Mouse (Mus musculus) kidney, postnatal 0 days (tissue): ENCODE results near the gene Ugt1a1. TPM values are rescaled to one million over a fixed set of nuclear protein-coding genes. Genes with fewer than 3 reads are reported as not detected.
A peak's percentile ranks its signal among the peaks of the same experiment; 100 is the strongest.

Source experiments
- ATAC-seq: fragments of 200-750 bp; cut with Nextera tagmentation; replicated peaks from 2 replicates; pipeline ENCODE4 v1.8.0; 2017; ENCODE audit warnings: low read depth, moderate number of reproducible peaks, moderate TSS enrichment, moderate library complexity; ENCODE audit not compliant: low FRiP score
- DNase-seq: peaks from one replicate; pipeline ENCODE4 v3.0.0-alpha.2; 2016; ENCODE audit warnings: low spot score
- H3K27ac ChIP-seq: fragments of 300-500 bp; sonication (generic); 2 replicates; pipeline ENCODE4 v1.5.1; 2014; ENCODE audit warnings: mild to moderate bottlenecking
- H3K27me3 ChIP-seq: fragments of 300-500 bp; sonication (generic); 2 replicates; pipeline ENCODE4 v1.6.1; 2014; ENCODE audit warnings: low read length, mixed read lengths; ENCODE audit not compliant: insufficient read depth
- H3K36me3 ChIP-seq: fragments of 300-500 bp; sonication (generic); 2 replicates; pipeline ENCODE4 v1.6.1; 2014; ENCODE audit warnings: low read length, mixed read lengths; ENCODE audit not compliant: insufficient read depth
- H3K4me1 ChIP-seq: fragments of 300-500 bp; sonication (generic); replicated peaks from 2 replicates; pipeline ENCODE4 v1.6.1; 2014; ENCODE audit warnings: antibody characterized with exemption, low read length, mixed read lengths; ENCODE audit not compliant: insufficient read depth
- H3K4me2 ChIP-seq: fragments of 300-500 bp; sonication (generic); 2 replicates; pipeline ENCODE4 v1.6.1; 2014; ENCODE audit warnings: mild to moderate bottlenecking, low read length, moderate library complexity, mixed read lengths
- H3K4me3 ChIP-seq: fragments of 300-500 bp; sonication (generic); replicated peaks from 2 replicates; pipeline ENCODE4 v1.5.1; 2014; ENCODE audit warnings: low read depth, low read length
- H3K9ac ChIP-seq: fragments of 300-500 bp; sonication (generic); 2 replicates; pipeline ENCODE4 v1.6.1; 2014; ENCODE audit warnings: low read depth, low read length
- H3K9me3 ChIP-seq: fragments of 300-500 bp; sonication (generic); replicated peaks from 2 replicates; pipeline ENCODE4 v1.6.1; 2016; ENCODE audit warnings: low read length, inconsistent platforms, mixed read lengths
- CTCF ChIP-seq: IDR thresholded peaks from 2 replicates; pipeline ENCODE4 v1.5.1; 2016; ENCODE audit warnings: antibody characterized with exemption, low read depth, mild to moderate bottlenecking, moderate library complexity
- WGBS: fragments of 180-500 bp; shearing (Covaris S2); extraction: QIAGEN DNeasy Blood & Tissue Kit; methylation state at CpG from one replicate; pipeline ENCODE4 v1.1.7; 2014; 5-methylcytosine and 5-hydroxymethylcytosine counted together
- polyA plus RNA-seq: library from polyadenylated mRNA; unstranded; fragments of >200 nt; fragmentation: Nextera tagmentation; extraction: Ambion mirVana; gene quantifications from 2 replicates; pipeline ENCODE4 v1.2.1, GENCODE M21; 2015

Gene Ugt1a1
- polyA plus RNA-seq, 1 experiment from 2014 or later = 6.2 TPM

DNA sequence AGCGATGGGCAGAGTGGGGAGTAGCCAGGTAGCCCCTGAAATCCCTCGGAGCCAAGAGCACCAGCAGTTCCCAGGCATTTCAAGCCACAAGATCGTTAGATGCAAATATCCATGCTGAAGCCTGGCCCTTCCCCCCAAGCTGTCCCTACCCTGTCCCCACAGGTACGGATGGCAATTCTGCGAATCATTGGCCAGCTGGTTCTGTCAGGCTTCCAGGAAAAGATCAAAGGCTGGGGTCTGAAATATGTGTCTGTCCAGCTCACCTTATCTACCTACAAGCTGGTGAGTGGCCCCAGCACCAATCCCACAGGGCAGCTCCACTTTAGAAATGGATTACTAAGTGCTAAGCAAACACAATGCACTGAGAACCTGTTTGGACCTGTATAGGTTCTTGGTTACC is 25.6 kb downstream of the Ugt1a1 start:
- ATAC-seq = 0 out of 2 replicates have a peak, but pooled peaks have one; percentile 0
- DNase-seq = no peak
- Histone ChIP-seq H3K4me1 (no peaks in the 10 kb centered on the region), H3K9ac (no peak overlapping the region), H3K27ac (no peak overlapping the region), H3K9me3 (peaks cover 73% of the 10 kb centered on the region), H3K36me3 (no peaks in the 10 kb centered on the region), H3K4me3 (no peak overlapping the region), H3K27me3 (no peaks in the 10 kb centered on the region), H3K4me2 (no peak overlapping the region)
- WGBS = 72% methylated on average over 5 of the region's 5 CpGs
- no peak for TF ChIP-seq CTCF

DNA sequence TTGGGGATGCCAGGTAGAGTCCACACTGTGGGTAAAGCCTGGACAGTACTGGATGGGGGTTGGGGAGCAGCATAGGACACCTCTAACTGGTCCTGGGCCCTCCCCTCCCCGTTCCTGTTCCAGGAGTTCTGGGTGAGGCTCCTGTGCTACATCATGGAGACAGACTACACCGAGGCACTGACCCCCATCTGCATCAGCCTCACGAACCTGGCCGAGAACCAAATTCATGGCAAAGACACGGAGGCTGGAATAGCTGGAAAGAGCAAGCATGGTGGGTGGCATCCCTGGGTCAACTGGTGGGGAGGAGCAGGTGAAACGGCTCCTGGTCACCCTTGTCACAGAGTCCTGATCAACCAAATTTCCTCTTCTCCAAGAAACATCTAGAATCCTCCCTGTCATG is 27.0 kb downstream of the Ugt1a1 start:
- Histone ChIP-seq H3K27me3 (no peaks in the 10 kb centered on the region), H3K4me3 (no peak overlapping the region), H3K4me1 (no peaks in the 10 kb centered on the region), H3K9me3 (peaks cover 65% of the 10 kb centered on the region), H3K36me3 (no peaks in the 10 kb centered on the region), H3K4me2 (no peak overlapping the region), H3K27ac (no peak overlapping the region), H3K9ac (no peak overlapping the region)
- no peak for TF ChIP-seq CTCF
- ATAC-seq (no peak), DNase-seq (no peak)
- WGBS = 70% methylated on average over 6 of the region's 6 CpGs

DNA sequence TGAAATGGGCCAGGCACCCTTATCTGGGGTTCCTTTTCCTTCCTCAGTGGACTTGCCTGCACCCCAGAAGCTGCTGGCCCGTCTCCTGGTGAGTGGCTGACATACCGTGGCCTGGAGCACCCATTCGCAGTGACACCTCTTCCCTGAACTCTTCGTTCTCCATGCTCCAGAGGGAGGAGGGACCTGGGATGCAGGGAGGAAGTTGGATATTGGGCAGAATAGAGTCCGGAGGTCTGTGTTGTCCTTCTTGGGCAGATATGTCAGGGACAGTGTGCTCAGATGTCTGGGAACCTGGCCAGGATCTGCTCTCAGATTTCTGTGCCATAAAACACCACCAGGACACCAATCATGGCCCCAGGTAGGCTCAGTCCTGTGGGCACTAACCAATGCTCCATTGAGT is 28.3 kb downstream of the Ugt1a1 start:
- H3K36me3 ChIP-seq = no peaks in the 10 kb centered on the region
- H3K4me3 ChIP-seq = no peak overlapping the region
- DNase-seq = no peak

DNA sequence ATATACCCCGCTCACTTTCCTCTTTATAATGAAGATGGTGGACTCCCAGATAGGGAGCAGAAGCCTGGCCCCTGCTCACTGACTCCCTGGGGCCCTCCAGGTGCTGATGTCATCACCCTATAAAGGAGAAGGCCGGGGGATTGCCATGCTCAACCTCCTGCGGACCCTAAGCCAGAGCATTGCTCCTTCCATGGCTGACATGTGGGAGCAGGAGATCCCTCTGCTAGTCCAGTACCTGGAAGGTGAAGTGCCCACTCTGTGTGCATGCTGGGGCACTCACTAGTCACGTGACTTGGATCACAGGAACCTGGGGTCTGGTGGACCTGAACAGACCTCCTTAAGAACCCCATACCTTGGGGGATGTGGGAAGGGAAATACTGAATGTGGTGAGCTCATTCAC is 28.8 kb downstream of the Ugt1a1 start:
- no peak for TF ChIP-seq CTCF
- H3K4me2 ChIP-seq = no peak overlapping the region
- H3K27ac ChIP-seq = no peak overlapping the region
- DNase-seq (no peak), ATAC-seq (no peak)
- no peaks in the 10 kb centered on the region for H3K36me3 ChIP-seq
- H3K4me1 ChIP-seq = no peaks in the 10 kb centered on the region
- no peak overlapping the region for H3K9ac ChIP-seq
- no peaks in the 10 kb centered on the region for H3K27me3 ChIP-seq
- H3K9me3 ChIP-seq = peaks cover 55% of the 10 kb centered on the region
- no peak overlapping the region for H3K4me3 ChIP-seq
- 71% methylated on average over 4 of the region's 4 CpGs for WGBS

More for the DNA sequence above, 28.3 kb downstream of the Ugt1a1 start:
- no peak for ATAC-seq
- whole genome bisulfite sequencing = 69% methylated on average over 5 of the region's 5 CpGs
- Histone ChIP-seq H3K27me3 (no peaks in the 10 kb centered on the region), H3K4me2 (no peak overlapping the region), H3K4me1 (no peaks in the 10 kb centered on the region), H3K27ac (no peak overlapping the region), H3K9me3 (peaks cover 55% of the 10 kb centered on the region), H3K9ac (no peak overlapping the region)
- TF ChIP-seq CTCF = no peak

DNA sequence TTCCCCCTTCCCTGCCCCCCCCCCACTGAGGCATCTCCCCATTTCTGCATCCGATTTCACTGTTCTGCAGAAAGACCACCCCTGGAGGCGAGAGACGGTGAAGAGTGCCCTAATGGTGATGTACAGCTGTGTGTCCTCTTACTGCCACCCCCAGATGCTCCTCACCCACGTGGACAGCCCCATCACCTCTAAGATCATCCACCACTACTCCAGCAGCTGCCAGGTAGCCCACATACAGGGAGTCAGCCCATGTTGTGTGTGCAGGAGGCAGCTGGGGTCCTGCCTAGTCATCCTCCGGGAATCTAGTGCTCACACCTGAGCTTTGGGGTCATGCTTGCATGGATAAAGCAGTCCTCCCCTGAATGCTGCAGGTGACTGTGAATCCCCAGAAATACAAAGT is 32.1 kb downstream of the Ugt1a1 start:
- WGBS = 64% methylated on average over 5 of the region's 5 CpGs
- Histone ChIP-seq H3K9ac (no peak overlapping the region), H3K9me3 (peaks cover 48% of the 10 kb centered on the region), H3K27me3 (no peaks in the 10 kb centered on the region), H3K27ac (no peak overlapping the region), H3K4me3 (no peak overlapping the region), H3K36me3 (no peaks in the 10 kb centered on the region), H3K4me1 (no peaks in the 10 kb centered on the region), H3K4me2 (no peak overlapping the region)
- TF ChIP-seq CTCF = no peak
- ATAC-seq (no peak), DNase-seq (no peak)

DNA sequence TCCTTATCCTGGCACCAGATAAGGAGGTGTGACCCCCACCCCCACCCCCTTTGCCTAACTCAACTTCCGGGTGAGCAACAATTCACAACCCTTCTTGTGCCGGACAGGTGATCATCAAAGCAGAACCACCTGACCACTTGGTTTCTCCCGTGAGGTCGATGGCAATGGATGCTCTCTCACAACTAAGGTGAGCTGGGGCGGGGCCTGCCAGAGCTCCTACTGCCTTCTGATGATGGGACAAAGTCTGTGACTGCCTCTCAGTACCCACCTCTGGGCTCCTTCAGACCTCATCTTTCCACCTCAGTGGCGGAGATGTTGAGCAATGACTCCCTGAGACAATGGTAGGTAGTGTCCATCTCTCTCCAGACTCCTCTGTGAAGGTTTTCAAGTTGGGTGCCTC is 34.1 kb downstream of the Ugt1a1 start:
- Histone ChIP-seq H3K4me2 (no peak overlapping the region), H3K27ac (no peak overlapping the region), H3K9me3 (peaks cover 43% of the 10 kb centered on the region), H3K9ac (no peak overlapping the region), H3K4me1 (no peaks in the 10 kb centered on the region), H3K36me3 (no peaks in the 10 kb centered on the region), H3K27me3 (no peaks in the 10 kb centered on the region), H3K4me3 (no peak overlapping the region)
- 80% methylated on average over 6 of the region's 6 CpGs for WGBS
- ATAC-seq (no peak), DNase-seq (no peak)
- no peak for TF ChIP-seq CTCF

DNA sequence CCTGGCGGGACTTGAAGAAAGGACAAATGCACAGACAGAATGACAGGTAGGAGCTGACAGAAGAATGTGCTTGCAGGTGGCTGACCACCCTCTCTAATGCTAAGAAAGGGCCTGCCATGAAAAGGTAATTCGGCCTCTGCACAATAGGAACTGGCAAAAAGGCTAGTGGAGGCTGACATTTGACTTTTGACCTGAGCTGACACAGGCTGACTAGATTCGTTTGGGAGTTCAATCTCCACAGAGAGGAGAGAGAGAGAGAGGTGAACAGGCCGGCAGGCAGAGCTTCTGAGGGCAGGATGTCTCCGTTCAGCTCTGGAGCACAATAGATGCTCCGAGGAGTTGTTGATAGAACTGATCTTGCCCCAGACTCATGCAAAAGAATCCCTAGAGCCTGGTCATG is 34.6 kb downstream of the Ugt1a1 start:
- Histone ChIP-seq H3K27ac (no peak overlapping the region), H3K9ac (no peak overlapping the region), H3K4me1 (no peaks in the 10 kb centered on the region), H3K9me3 (peaks cover 43% of the 10 kb centered on the region), H3K27me3 (no peaks in the 10 kb centered on the region), H3K4me2 (no peak overlapping the region), H3K36me3 (no peaks in the 10 kb centered on the region), H3K4me3 (no peak overlapping the region)
- ATAC-seq (no peak), DNase-seq (no peak)
- TF ChIP-seq CTCF = no peak
- WGBS = 50% methylated on average over 6 of the region's 6 CpGs
